Mouse (Mus musculus): ENCODE results near the gene Slc10a3.
A peak's percentile ranks its signal among the peaks of the same experiment; 100 is the strongest.
"Not testable (repeated sequence)": the region's sequence is repeated elsewhere in the genome, so short reads cannot be mapped to it uniquely, and the experiment has no call there.

Gene Slc10a3

GRCm38 (mm10) chrX:74372888-74373549, at the start of gene Slc10a3, which contains the start of gene Ubl4a:
Gene Slc10a3, minus strand, starts transcription at chrX:74373349.
Gene Ubl4a, minus strand, starts transcription at chrX:74373218.
- peak; percentile 92 for DNase-seq

DNA sequence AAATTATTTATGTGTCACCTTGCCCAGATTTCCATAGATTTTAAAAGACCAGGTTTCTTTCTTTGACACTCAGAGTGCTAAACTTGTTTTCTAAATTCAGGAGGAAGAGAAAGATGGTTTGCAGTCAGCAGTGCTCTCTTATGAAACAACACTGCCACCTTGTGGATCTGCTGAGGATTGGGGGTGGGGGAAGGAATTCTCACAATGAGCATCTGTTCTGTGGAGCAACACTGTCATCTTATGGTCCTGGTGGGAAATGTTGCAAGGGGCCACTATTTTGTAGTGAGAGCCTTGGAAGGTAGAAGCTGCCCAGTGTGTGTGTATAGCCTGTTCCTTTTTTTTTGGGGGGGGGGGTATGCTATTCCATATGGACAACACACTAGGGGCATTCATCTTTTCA, 40.2 kb upstream of the Slc10a3 start:
- peak; percentile 80 for DNase-seq

DNA sequence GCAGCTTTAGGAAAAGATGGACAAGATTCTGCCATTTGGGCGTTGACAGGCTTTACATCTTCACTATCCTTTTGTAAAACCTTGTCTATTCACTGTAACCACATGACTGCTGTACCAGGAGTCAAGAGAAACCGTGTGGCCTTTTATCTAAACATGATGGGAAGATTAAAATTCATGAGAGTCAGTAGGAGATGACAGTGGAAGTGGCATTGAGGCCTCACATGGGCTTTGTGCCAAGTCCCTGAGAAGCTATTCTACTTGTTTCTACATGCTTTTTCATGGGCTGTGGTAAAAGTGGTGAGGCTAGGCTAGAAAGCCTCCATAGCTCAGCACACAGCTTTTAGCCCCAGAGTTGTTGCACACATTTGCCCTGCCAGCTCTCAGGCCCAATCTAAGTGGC, 35.2 kb upstream of the Slc10a3 start:
- no peak for DNase-seq

GRCm38 (mm10) chrX:74400136-74400535, 27.0 kb upstream of the Slc10a3 start:
- no peak for DNase-seq

GRCm38 (mm10) chrX:74392535-74393443, 19.6 kb upstream of the Slc10a3 start, which contains the start of the genes Fam3a and Ikbkg:
Gene Fam3a, minus strand, starts transcription at chrX:74393272.
Gene Ikbkg, plus strand, starts transcription at chrX:74393290.
- DNase-seq = peak; percentile 84

DNA sequence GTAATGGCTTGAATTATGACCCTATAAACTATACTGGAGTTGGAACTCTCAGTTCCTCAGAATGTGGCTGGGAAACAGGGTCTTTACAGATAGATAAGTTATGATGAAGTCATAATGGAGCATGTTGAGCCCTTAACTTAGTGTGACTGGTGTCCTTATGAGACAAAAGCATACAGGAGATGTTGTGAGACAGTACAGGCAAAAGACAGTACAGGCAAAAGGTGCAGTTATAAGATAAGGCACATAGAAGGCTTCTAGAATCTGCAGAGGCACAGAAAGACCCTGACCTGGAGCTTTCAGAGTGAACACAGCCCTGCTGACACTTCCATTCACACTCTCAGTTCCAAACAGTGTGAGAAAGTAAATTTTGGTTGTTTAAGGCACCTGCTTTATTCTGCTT, 15.0 kb upstream of the Slc10a3 start:
- no peak for DNase-seq

DNA sequence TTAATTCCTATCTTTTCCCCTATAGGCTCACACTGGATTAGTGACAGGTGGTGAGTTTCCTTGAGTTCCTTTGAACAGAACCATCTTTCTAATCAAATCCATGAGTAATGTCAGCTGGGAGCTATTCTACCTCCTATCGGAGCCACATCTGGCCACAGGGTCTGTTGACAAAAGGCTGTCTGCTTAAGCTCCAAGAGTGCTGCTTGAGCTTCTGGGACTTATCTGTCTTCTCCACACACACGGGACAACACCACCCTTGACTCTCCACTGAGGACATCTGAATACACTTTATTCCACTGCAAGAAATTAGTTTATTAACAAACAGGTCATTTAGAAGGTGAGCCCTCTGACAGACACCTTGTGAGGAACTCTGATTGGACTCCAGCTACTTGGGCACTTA, 11.3 kb upstream of the Slc10a3 start:
- no peak for DNase-seq

DNA sequence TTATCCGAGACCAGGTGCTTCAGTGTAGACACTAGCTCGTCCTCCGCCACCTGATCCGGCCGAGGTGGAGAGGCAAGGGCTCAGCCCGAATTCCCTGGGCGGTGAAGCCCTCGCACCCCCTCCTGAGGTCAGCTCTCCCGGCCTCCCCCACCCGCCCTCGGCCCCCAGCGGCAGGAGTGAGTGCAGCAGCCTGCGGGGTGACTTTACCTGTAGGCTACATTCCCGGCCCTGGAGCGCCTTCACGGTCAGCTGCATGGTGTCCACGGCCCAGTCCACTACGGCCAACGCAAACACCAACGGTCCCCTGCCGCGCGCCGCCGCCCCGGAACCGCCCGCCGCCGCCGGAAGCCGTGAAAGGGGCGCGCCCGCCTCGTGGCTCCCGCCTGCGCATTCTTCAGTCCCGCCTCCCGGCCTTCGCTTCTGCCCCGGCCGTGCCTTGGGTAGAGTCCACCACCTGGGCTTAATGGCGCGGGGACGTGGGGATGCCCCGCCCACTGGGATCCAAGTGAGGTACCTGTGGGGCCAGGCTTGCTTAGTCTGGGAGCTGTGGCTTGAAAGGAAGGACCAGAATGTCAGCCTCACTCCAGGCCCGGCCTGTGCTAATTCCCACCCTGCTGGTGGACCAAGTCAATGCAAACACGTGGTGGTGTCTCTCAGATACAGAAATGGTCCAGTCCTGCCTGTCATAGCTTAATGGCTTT, 4.8 kb downstream of the Slc10a3 start:
- DNase-seq = peak; percentile 84

- no peak for DNase-seq
Observed at GRCm38 (mm10) chrX:74367512-74367911, 5.6 kb downstream of the Slc10a3 start.

DNA sequence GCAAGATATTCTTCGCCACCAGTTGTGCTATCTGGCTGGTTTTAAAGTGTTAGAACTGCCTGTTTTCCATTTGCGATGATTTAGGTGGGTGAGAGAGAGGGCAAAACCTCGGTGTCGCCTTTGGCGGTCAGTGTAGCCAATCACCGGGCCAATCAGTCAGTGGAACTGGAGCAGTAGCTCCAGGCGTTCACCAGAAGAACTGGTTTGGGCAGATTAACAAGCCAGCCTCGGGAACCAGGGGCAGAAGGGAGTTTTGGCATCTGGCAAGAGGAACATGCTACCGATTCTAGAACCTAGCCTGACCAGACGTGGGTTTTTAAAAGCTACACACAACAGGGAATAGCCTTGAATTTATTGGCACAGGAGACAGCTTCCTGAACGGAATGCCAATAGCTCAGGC, 14.0 kb downstream of the Slc10a3 start:
- peak; percentile 40 for DNase-seq

DNA sequence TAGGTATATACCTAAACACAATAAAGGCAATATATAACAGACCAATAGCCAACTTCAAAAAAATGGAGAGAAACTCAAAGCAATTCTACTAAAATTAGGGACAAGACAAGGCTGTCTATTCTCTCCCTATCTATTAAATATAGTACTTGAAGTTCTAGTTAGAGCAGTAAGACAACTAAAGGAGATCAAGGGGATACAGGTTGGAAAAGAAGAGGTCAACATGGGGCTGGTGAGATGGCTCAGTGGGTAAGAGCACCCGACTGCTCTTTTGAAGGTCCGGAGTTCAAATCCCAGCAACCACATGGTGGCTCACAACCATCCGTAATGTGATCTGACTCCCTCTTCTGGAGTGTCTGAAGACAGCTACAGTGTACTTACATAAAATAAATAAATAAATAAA, 16.1 kb downstream of the Slc10a3 start:
- not testable (repeated sequence) for DNase-seq

GRCm38 (mm10) chrX:74353467-74353770, 19.7 kb downstream of the Slc10a3 start, which contains the start of gene Lage3:
Gene Lage3, minus strand, starts transcription at chrX:74353618.
- DNase-seq = peak; percentile 81

GRCm38 (mm10) chrX:74352645-74353466, 20.3 kb downstream of the Slc10a3 start:
- no peak for DNase-seq

- no peak for DNase-seq
Observed at GRCm38 (mm10) chrX:74330166-74330930, 42.8 kb downstream of the Slc10a3 start.

DNA sequence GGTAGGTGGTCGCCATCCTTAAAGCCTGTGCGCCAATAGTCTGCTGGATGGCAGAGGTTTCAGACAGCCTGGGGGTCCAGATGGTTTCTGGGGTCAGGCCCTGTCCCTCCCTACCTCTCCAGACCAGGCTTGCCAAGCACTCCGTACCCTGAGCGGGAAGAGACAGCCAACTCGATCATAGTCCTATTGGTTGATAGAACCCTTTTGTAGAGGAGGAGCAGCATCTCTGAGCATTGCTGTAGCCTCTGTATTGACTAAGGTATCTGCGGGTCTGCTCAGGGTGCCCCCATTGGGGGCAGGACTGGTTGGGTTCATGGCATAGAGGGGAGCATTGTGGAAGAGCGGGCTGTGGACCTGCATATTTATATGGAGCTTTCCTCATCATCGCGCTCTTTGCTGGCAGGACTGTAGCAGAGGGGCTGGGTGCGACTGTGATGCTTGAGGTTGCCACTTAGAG, 43.9 kb downstream of the Slc10a3 start:
- no peak for DNase-seq

DNA sequence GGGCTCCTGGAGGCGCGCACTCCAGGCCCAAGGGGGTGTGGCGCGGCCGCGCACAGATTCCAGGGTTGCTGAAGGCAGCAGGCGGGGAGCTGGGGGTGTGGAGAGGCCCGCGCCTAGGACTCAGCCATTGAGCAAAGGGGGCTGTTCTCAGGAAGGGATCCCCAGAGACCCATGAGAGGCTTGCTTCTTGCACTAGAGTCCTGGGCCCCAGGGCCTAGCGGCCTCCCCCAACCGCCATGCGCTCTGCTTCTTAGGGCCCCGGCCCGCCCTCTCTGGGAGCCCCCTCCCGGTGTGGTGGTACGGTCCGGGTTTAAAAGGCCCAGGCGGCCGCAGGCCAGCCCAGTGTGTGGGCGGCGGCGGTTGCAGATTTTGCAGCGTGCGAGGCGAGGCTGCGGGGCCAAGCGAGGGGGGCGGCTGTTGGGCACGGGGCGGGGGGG, 44.4 kb downstream of the Slc10a3 start, which contains the start of gene Plxna3:
Gene Plxna3 (plus strand): TSS at position 342 of the 437 bp plus-strand sequence.
- DNase-seq = peak; percentile 62

All from kidney, adult 9 months (tissue).